Mouse (Mus musculus): ENCODE measurements around the gene Tmem11.

- TF ChIP-seq CTCF (IDR thresholded peaks at IDR 0.05; ENCODE audit: low read depth, low read length) = peak; percentile 46; the same call in 1 of the 2 replicates
- TF ChIP-seq POLR2A (IDR thresholded peaks at IDR 0.05; ENCODE audit: extremely low read depth, insufficient read depth, low read length) = no peak
These were observed 50.2 kb downstream of the Tmem11 start for GRCm38 (mm10) chr11:60828903-60829302.

All from liver, adult 2 months (tissue).